Mouse (Mus musculus) brain, embryonic 14.5 days (tissue): ENCODE measurements around the gene Coro2b.

Experiments used
- CTCF ChIP-seq: fragments of 200-500 bp; IDR thresholded peaks from 2 replicates; pipeline ENCODE4 v1.5.1; 2012; ENCODE audit warnings: inconsistent platforms, mild to moderate bottlenecking, moderate library complexity, borderline replicate concordance; ENCODE audit not compliant: insufficient read depth, insufficient read length; ENCODE audit errors: extremely low read depth
- POLR2A ChIP-seq: fragments of 200-500 bp; IDR thresholded peaks from 2 replicates; pipeline ENCODE4 v1.6.1; 2012; ENCODE audit warnings: mild to moderate bottlenecking, inconsistent platforms, borderline replicate concordance; ENCODE audit not compliant: poor library complexity, insufficient read depth, insufficient read length, severe bottlenecking; ENCODE audit errors: extremely low read depth

DNA sequence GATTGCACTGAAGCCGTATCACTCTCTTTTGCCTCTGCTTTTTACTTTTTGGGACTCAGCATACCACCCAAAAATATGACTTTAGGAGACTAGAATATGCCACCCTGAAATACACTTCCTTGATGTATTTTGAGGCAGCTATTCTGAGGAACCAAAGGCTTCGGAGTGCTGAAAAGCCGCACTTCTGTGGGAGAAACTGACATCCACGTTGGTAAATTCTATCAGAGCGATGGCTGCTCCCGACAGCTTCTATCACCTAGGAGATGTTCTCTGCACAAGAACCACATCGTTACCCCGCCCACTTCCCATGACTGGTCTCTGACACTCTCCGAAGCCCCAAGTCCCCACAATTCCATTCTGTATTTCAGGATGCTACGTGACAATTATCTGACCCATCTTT is 8.0 kb upstream of the Coro2b start:
- TF ChIP-seq CTCF (no peak), POLR2A (no peak)
